Comparison of ENCODE assay signal across 13 mouse cellular contexts in the genomic region with DNA sequence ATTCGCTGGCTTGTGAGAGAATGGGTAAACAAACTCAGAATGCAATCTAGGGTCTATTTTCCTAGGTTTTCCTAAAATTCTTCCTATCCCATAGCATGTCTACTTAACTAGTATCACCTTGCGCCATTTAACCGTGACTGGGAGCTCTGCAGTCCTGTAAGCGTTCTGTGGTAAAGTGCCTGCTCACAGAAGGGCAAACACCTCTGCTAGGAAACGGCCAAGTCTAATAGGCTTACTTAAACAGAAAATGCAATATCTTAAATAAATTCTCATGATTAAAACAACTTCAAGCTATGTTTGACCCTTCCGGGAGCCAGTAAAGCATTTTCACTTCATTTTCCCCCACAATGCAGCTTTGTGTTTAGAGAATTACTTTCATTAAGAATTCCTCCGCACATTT.
DNase-seq lines count a peak whose midpoint lies in the region; ATAC-seq and TF ChIP-seq lines count a peak whose summit lies in the region.
"Had no signal": no experiment of that assay in that cellular context is flagged by ENCODE, and none has a peak within 500 bp of the region (broad histone marks: within the 10 kb centered on the region; RNA-seq: fewer than 3 reads in every experiment).

No protein-coding gene starts in this region.

- no peak for TF ChIP-seq CTCF in kidney, adult 2 months (conservative IDR thresholded peaks at IDR 0.05; ENCODE audit: insufficient read depth, insufficient read length, low read depth, low read length)
- TF ChIP-seq CTCF in G1E (IDR thresholded peaks at IDR 0.05; ENCODE audit: low read depth, low read length): no peak

- no peak overlapping the region for H3K9ac ChIP-seq in kidney, embryonic 16.5 days (replicated peaks; ENCODE audit: low read length)
- peak overlapping the region; percentile 22; the same call in 1 of the 2 replicates for H3K9ac ChIP-seq in liver, embryonic 13.5 days
- H3K9ac ChIP-seq: limb, embryonic 13.5 days had no signal

- H3K4me1 ChIP-seq in kidney, embryonic 16.5 days (ENCODE audit: insufficient read depth, low read length): peaks cover 11% of the 10 kb centered on the region; the same call in 1 of the 2 replicates
- peaks cover 2% of the 10 kb centered on the region; the same call in 1 of the 2 replicates for H3K4me1 ChIP-seq in kidney, adult 2 months (ENCODE audit: control insufficient read depth, insufficient read depth, low read length)
- peaks cover 63% of the 10 kb centered on the region for H3K4me1 ChIP-seq in G1E (ENCODE audit: insufficient read depth, low read depth, low read length)
- H3K4me1 ChIP-seq in liver, embryonic 13.5 days (replicated peaks): peaks cover 70% of the 10 kb centered on the region

- no peaks in the 10 kb centered on the region for H3K36me3 ChIP-seq in kidney, embryonic 16.5 days (ENCODE audit: insufficient read depth, low read length)
- H3K36me3 ChIP-seq in kidney, adult 2 months (ENCODE audit: control insufficient read depth, insufficient read depth, low read length): no peaks in the 10 kb centered on the region
- peaks cover 13% of the 10 kb centered on the region for H3K36me3 ChIP-seq in G1E (replicated peaks)
- no peaks in the 10 kb centered on the region for H3K36me3 ChIP-seq in liver, embryonic 13.5 days
- H3K36me3 ChIP-seq: heart, embryonic 10.5 days; limb, embryonic 13.5 days had no signal

- TF ChIP-seq POLR2A in kidney, adult 2 months (IDR thresholded peaks at IDR 0.05; ENCODE audit: low read depth, low read length): no peak

- ATAC-seq in kidney, embryonic 16.5 days (ENCODE audit: low FRiP score, low TSS enrichment): no peak
- no peak for ATAC-seq in G1E (ENCODE audit: extremely low read depth, insufficient number of reproducible peaks, low FRiP score, poor library complexity, severe bottlenecking)
- ATAC-seq in liver, embryonic 13.5 days (ENCODE audit: low read depth): no peak
- ATAC-seq in inflammation-experienced regulatory T-cells, adult 6 months: no peak
- ATAC-seq: midbrain, embryonic 16.5 days had no signal

- H3K27ac ChIP-seq in kidney, embryonic 16.5 days (ENCODE audit: low read length): no peak overlapping the region
- H3K27ac ChIP-seq in kidney, adult 2 months (ENCODE audit: insufficient read depth, low read depth, low read length): no peak overlapping the region
- no peak overlapping the region for H3K27ac ChIP-seq in liver, embryonic 13.5 days
- H3K27ac ChIP-seq: heart, embryonic 10.5 days; limb, embryonic 13.5 days had no signal

- DNase-seq in kidney, adult 2 months: no peak
- DNase-seq in A20 (ENCODE audit: low read depth, low spot score) (peak; percentile 72), G1E (ENCODE audit: low spot score) (no peak)
- no peak for DNase-seq in liver, embryonic 13.5 days
- DNase-seq in cerebellum, adult 8-10 months: no peak
- DNase-seq in right cerebral cortex, postnatal 10 days (ENCODE audit: low spot score in 2 of 2): no peak
- DNase-seq: cerebellum, postnatal 14 days; layer of hippocampus, adult 9-11 months had no signal

- 0 out of 2 replicates have a peak, but pooled peaks cover 2% of the 10 kb centered on the region for H3K27me3 ChIP-seq in kidney, embryonic 16.5 days (ENCODE audit: insufficient read depth, low read length)
- no peaks in the 10 kb centered on the region for H3K27me3 ChIP-seq in kidney, adult 2 months (replicated peaks; ENCODE audit: control insufficient read depth, insufficient read depth, low read length)
- H3K27me3 ChIP-seq in G1E (ENCODE audit: insufficient read depth, low read length): no peaks in the 10 kb centered on the region
- H3K27me3 ChIP-seq in liver, embryonic 13.5 days: no peaks in the 10 kb centered on the region
- H3K27me3 ChIP-seq: limb, embryonic 13.5 days had no signal

- H3K9me3 ChIP-seq in kidney, embryonic 16.5 days (ENCODE audit: low read length): no peaks in the 10 kb centered on the region
- no peaks in the 10 kb centered on the region for H3K9me3 ChIP-seq in G1E (replicated peaks)
- H3K9me3 ChIP-seq in liver, embryonic 13.5 days (replicated peaks): no peaks in the 10 kb centered on the region
- H3K9me3 ChIP-seq: heart, embryonic 10.5 days; limb, embryonic 13.5 days had no signal

- no peak overlapping the region; the same call in 1 of the 2 replicates for H3K4me3 ChIP-seq in kidney, embryonic 16.5 days (ENCODE audit: low read length)
- no peak overlapping the region for H3K4me3 ChIP-seq in kidney, adult 2 months (ENCODE audit: insufficient read depth, low read depth, low read length)
- H3K4me3 ChIP-seq in G1E (ENCODE audit: low read depth, low read length): peak overlapping the region; percentile 40; the same call in 1 of the 2 replicates
- peak overlapping the region; percentile 5; the same call in 1 of the 2 replicates for H3K4me3 ChIP-seq in liver, embryonic 13.5 days (replicated peaks)
- H3K4me3 ChIP-seq: heart, embryonic 10.5 days; limb, embryonic 13.5 days had no signal

- H3K4me2 ChIP-seq in kidney, embryonic 16.5 days (replicated peaks; ENCODE audit: low read depth, low read length): peak overlapping the region; percentile 21; the same call in 1 of the 2 replicates
- peak overlapping the region; percentile 45 for H3K4me2 ChIP-seq in liver, embryonic 13.5 days

- WGBS in kidney, embryonic 16.5 days: 73% methylated on average over 7 of the region's 7 CpGs
- 91% methylated on average over 7 of the region's 7 CpGs for WGBS in kidney, adult 2 months
- WGBS in liver, embryonic 13.5 days (ENCODE audit: insufficient replicate concordance): 55% methylated on average over 7 of the region's 7 CpGs

Comparison
In these comparisons a context has a peak if more than half of its experiments do, and no peak if none do; other contexts are left out.
1. H3K4me3 ChIP-seq: peak in G1E (single experiment) and liver, embryonic 13.5 days (single experiment); none in kidney, embryonic 16.5 days (single experiment) and kidney, adult 2 months (single experiment).